Mouse (Mus musculus) MEL (cell line): ENCODE data around the gene Nprl3. TPM values are rescaled to one million over a fixed set of nuclear protein-coding genes. Genes with fewer than 3 reads are reported as not detected.
A peak's percentile ranks its signal among the peaks of the same experiment; 100 is the strongest.

Source experiments
- DNase-seq: peaks from one replicate; pipeline ENCODE4 v3.0.0; 2011; ENCODE audit warnings: low read depth, low spot score
- H3K27ac ChIP-seq: 2 replicates; pipeline ENCODE4 v1.5.1; 2012; ENCODE audit warnings: low read depth, mild to moderate bottlenecking, control low read depth, low read length, moderate library complexity; ENCODE audit not compliant: control insufficient read depth
- H3K27me3 ChIP-seq, 2 experiments: fragments of 150-350 bp in 1 of 2; sonication (generic) in 1 of 2; 2 replicates each; pipeline ENCODE4 v1.6.1; 2012; ENCODE audit warnings: low read length in 2 of 2, mild to moderate bottlenecking in 2 of 2, improper control_type of control experiment in 1 of 2, moderate library complexity in 1 of 2; ENCODE audit not compliant: insufficient read depth in 2 of 2, control insufficient read depth in 1 of 2
- H3K36me3 ChIP-seq, 2 experiments: 2 replicates each; pipeline ENCODE4 v1.6.1; 2012 to 2014; ENCODE audit warnings: low read length in 2 of 2, improper control_type of control experiment in 1 of 2, inconsistent platforms in 1 of 2, mild to moderate bottlenecking in 1 of 2; ENCODE audit not compliant: insufficient read depth in 2 of 2, control insufficient read depth in 1 of 2
- H3K4me1 ChIP-seq, 2 experiments: fragments of 150-350 bp in 1 of 2; sonication (generic) in 1 of 2; 2 replicates each; pipeline ENCODE4 v1.6.1; 2012; ENCODE audit warnings: low read length in 2 of 2, improper control_type of control experiment in 1 of 2, mild to moderate bottlenecking in 1 of 2; ENCODE audit not compliant: insufficient read depth in 2 of 2, control insufficient read depth in 1 of 2
- H3K4me3 ChIP-seq, 2 experiments: fragments of 150-350 bp in 1 of 2; sonication (generic) in 1 of 2; 2 replicates each; pipeline ENCODE4 v1.5.1; 2012; ENCODE audit warnings: low read depth in 2 of 2, low read length in 2 of 2, mild to moderate bottlenecking in 2 of 2, moderate library complexity in 2 of 2, control low read depth in 1 of 2, improper control_type of control experiment in 1 of 2; ENCODE audit not compliant: control insufficient read depth in 1 of 2, insufficient read depth in 1 of 2
- H3K79me2 ChIP-seq: 2 replicates; pipeline ENCODE4 v1.6.1; 2012; ENCODE audit warnings: mild to moderate bottlenecking, low read length, moderate library complexity; ENCODE audit not compliant: control insufficient read depth, poor library complexity, insufficient read depth
- H3K9ac ChIP-seq: 2 replicates; pipeline ENCODE4 v1.6.1; 2012; ENCODE audit warnings: low read depth, mild to moderate bottlenecking, control low read depth, low read length, moderate library complexity; ENCODE audit not compliant: control insufficient read depth, poor library complexity, severe bottlenecking
- H3K9me3 ChIP-seq: fragments of 150-350 bp; sonication (generic); replicated peaks from 2 replicates; pipeline ENCODE4 v1.6.1; 2012; ENCODE audit warnings: mild to moderate bottlenecking, low read length, improper control_type of control experiment, moderate library complexity; ENCODE audit not compliant: insufficient read depth
- BHLHE40 ChIP-seq: IDR thresholded peaks from 2 replicates; pipeline ENCODE4 v1.6.1; 2012; ENCODE audit warnings: low read depth, mild to moderate bottlenecking, inconsistent platforms, low read length, improper control_type of control experiment, borderline replicate concordance
- CHD1 ChIP-seq: IDR thresholded peaks from 2 replicates; pipeline ENCODE4 v1.6.1; 2012; ENCODE audit warnings: low read depth, mild to moderate bottlenecking, inconsistent platforms, low read length, improper control_type of control experiment
- CHD2 ChIP-seq: IDR thresholded peaks from 2 replicates; pipeline ENCODE4 v1.6.1; 2011; ENCODE audit warnings: low read length, improper control_type of control experiment
- CTCF ChIP-seq, 3 experiments: IDR thresholded peaks in 2 of 3; conservative IDR thresholded peaks in 1 of 3; 2 replicates each; pipeline ENCODE4 v1.5.1; 2011 to 2012; ENCODE audit warnings: low read length in 3 of 3, low read depth in 2 of 3, mild to moderate bottlenecking in 2 of 3, improper control_type of control experiment in 1 of 3, inconsistent platforms in 1 of 3, mixed read lengths in 1 of 3, moderate library complexity in 1 of 3; ENCODE audit not compliant: control insufficient read depth in 1 of 3, insufficient read depth in 1 of 3, poor library complexity in 1 of 3, severe bottlenecking in 1 of 3
- ELF1 ChIP-seq: IDR thresholded peaks from 2 replicates; pipeline ENCODE4 v1.6.1; 2014; ENCODE audit warnings: low read depth, mild to moderate bottlenecking, inconsistent platforms, low read length, improper control_type of control experiment, moderate library complexity
- EP300 ChIP-seq, 2 experiments: IDR thresholded peaks; 2 replicates each; pipeline ENCODE4 v1.6.1; 2011; ENCODE audit warnings: improper control_type of control experiment in 2 of 2, low read length in 2 of 2, low read depth in 1 of 2, mild to moderate bottlenecking in 1 of 2
- GABPA ChIP-seq: IDR thresholded peaks from 2 replicates; pipeline ENCODE4 v1.6.1; 2012; ENCODE audit warnings: low read depth, mild to moderate bottlenecking, inconsistent platforms, low read length, improper control_type of control experiment, moderate library complexity
- GATA1 ChIP-seq: IDR thresholded peaks from 2 replicates; pipeline ENCODE4 v1.6.1; 2011; ENCODE audit warnings: low read depth, low read length, improper control_type of control experiment
- HCFC1 ChIP-seq: IDR thresholded peaks from 2 replicates; pipeline ENCODE4 v1.6.1; 2012; ENCODE audit warnings: low read depth, mild to moderate bottlenecking, inconsistent platforms, low read length, improper control_type of control experiment, moderate library complexity
- JUND ChIP-seq: IDR thresholded peaks from 2 replicates; pipeline ENCODE4 v1.6.1; 2011; ENCODE audit warnings: low read depth, mild to moderate bottlenecking, improper control_type of control experiment, low read length
- MAX ChIP-seq: IDR thresholded peaks from 2 replicates; pipeline ENCODE4 v1.6.1; 2011; ENCODE audit warnings: low read length, improper control_type of control experiment
- MAZ ChIP-seq: IDR thresholded peaks from 2 replicates; pipeline ENCODE4 v1.6.1; 2012; ENCODE audit warnings: low read depth, mild to moderate bottlenecking, inconsistent platforms, low read length, improper control_type of control experiment
- MEF2A ChIP-seq: IDR thresholded peaks from 2 replicates; pipeline ENCODE4 v1.6.1; 2014; ENCODE audit warnings: low read depth, mild to moderate bottlenecking, inconsistent platforms, low read length, improper control_type of control experiment; ENCODE audit not compliant: poor library complexity, insufficient replicate concordance, severe bottlenecking; ENCODE audit errors: extremely low read depth
- MXI1 ChIP-seq: IDR thresholded peaks from 2 replicates; pipeline ENCODE4 v1.6.1; 2011; ENCODE audit warnings: mild to moderate bottlenecking, low read depth, low read length, improper control_type of control experiment
- MYC ChIP-seq: IDR thresholded peaks from 2 replicates; pipeline ENCODE4 v1.6.1; 2011; ENCODE audit warnings: low read depth, mild to moderate bottlenecking, low read length, improper control_type of control experiment, moderate library complexity
- NELFE ChIP-seq: IDR thresholded peaks from 2 replicates; pipeline ENCODE4 v1.6.1; 2011; ENCODE audit warnings: low read depth, low read length, improper control_type of control experiment
- NRF1 ChIP-seq: IDR thresholded peaks from 2 replicates; pipeline ENCODE4 v1.6.1; 2014; ENCODE audit warnings: low read depth, mild to moderate bottlenecking, inconsistent platforms, low read length, improper control_type of control experiment, moderate library complexity; ENCODE audit not compliant: poor library complexity, insufficient read depth, severe bottlenecking
- POLR2A ChIP-seq, 2 experiments: IDR thresholded peaks; 2 replicates each; pipeline ENCODE4 v1.6.1; 2011 to 2012; ENCODE audit warnings: low read length in 2 of 2, mild to moderate bottlenecking in 2 of 2, control low read depth in 1 of 2, improper control_type of control experiment in 1 of 2, low read depth in 1 of 2, moderate library complexity in 1 of 2; ENCODE audit not compliant: control insufficient read depth in 1 of 2, insufficient read depth in 1 of 2, poor library complexity in 1 of 2
- POLR2AphosphoS2 ChIP-seq: IDR thresholded peaks from 2 replicates; pipeline ENCODE4 v1.6.1; 2011; ENCODE audit warnings: low read length, improper control_type of control experiment
- RAD21 ChIP-seq: IDR thresholded peaks from 2 replicates; pipeline ENCODE4 v1.6.1; 2011; ENCODE audit warnings: mild to moderate bottlenecking, low read depth, low read length, improper control_type of control experiment
- RCOR1 ChIP-seq: IDR thresholded peaks from 2 replicates; pipeline ENCODE4 v1.6.1; 2012; ENCODE audit warnings: low read depth, mild to moderate bottlenecking, inconsistent platforms, low read length, improper control_type of control experiment
- SIN3A ChIP-seq: IDR thresholded peaks from 2 replicates; pipeline ENCODE4 v1.6.1; 2012; ENCODE audit warnings: low read length, improper control_type of control experiment, inconsistent platforms
- SMC3 ChIP-seq: IDR thresholded peaks from 2 replicates; pipeline ENCODE4 v1.6.1; 2011; ENCODE audit warnings: low read depth, low read length, improper control_type of control experiment
- TAL1 ChIP-seq: IDR thresholded peaks from 2 replicates; pipeline ENCODE4 v1.6.1; 2012; ENCODE audit warnings: mild to moderate bottlenecking, inconsistent platforms, low read length, moderate library complexity, mixed read lengths
- TBP ChIP-seq: IDR thresholded peaks from 2 replicates; pipeline ENCODE4 v1.8.0; 2011; ENCODE audit warnings: low read depth, low read length, improper control_type of control experiment
- UBTF ChIP-seq: IDR thresholded peaks from 2 replicates; pipeline ENCODE4 v1.6.1; 2012; ENCODE audit warnings: low read depth, mild to moderate bottlenecking, inconsistent platforms, low read length, improper control_type of control experiment, moderate library complexity, borderline replicate concordance; ENCODE audit not compliant: insufficient read depth
- USF1 ChIP-seq: IDR thresholded peaks from 2 replicates; pipeline ENCODE4 v1.6.1; 2014; ENCODE audit warnings: low read depth, mild to moderate bottlenecking, inconsistent platforms, low read length, improper control_type of control experiment, moderate library complexity
- ZKSCAN1 ChIP-seq: IDR thresholded peaks from 2 replicates; pipeline ENCODE4 v1.6.1; 2012; ENCODE audit warnings: low read depth, mild to moderate bottlenecking, inconsistent platforms, low read length, improper control_type of control experiment, moderate library complexity
- ZMIZ1 ChIP-seq: IDR thresholded peaks from 2 replicates; pipeline ENCODE4 v1.6.1; 2012; ENCODE audit warnings: low read depth, mild to moderate bottlenecking, inconsistent platforms, low read length, improper control_type of control experiment, moderate library complexity
- polyA plus RNA-seq, 2 experiments: library from polyadenylated mRNA; stranded (reverse) in 1 of 2; unstranded in 1 of 2; fragments of >175 nt in 1 of 2; fragments of >200 nt in 1 of 2; gene quantifications; 2 replicates each; pipeline versions ENCODE4 v1.2.1 to v1.2.4; 2012; ENCODE audit warnings: low replicate concordance in 2 of 2, low read depth in 1 of 2; ENCODE audit not compliant: insufficient read length in 2 of 2, insufficient read depth in 1 of 2, missing spikeins in 1 of 2
- total RNA-seq: library from RNA; depleted of rRNA; stranded (reverse); fragments of 300-350 nt; gene quantifications from 2 replicates; pipeline ENCODE4 v1.2.3, GENCODE M21; 2012

Nprl3 gene
- total and polyA plus RNA-seq, 3 experiments, result 14.1 to 18.4 TPM; not detected in 1

DNA sequence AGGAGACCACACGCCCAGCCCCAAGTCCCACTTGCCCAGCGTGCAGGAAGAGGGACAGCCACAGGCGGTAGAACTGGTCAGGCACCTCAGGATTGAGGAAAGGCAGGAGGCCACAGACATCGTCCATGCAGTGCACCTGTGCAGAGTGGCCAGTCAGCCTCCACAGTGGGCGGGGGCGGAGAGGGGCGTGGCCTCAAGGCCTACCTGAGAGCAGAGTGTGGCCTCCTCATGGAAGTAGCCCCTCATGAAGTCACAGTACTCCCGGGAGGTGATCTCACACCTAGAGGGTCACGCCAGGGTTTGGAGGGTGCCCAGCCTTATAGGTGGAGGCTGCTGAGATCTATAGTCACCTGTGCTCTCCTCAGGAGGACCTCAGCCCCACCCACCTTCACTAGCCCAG, 56.9 kb downstream of the Nprl3 start:
- H3K36me3 ChIP-seq, result peaks cover 0 to 3% of the 10 kb centered on the region in 2 experiments; a peak in 2 of 4 replicates
- no peaks in the 10 kb centered on the region for H3K27me3 ChIP-seq
- H3K4me1 ChIP-seq, result peaks cover 0 to 4% of the 10 kb centered on the region in 2 experiments; a peak in 3 of 4 replicates
- no peaks in the 10 kb centered on the region for H3K9me3 ChIP-seq
- no peak for DNase-seq
- H3K27ac ChIP-seq, result no peak overlapping the region
- no peak overlapping the region for H3K9ac ChIP-seq
- no peak overlapping the region for H3K4me3 ChIP-seq
- no peak for TF ChIP-seq POLR2A (IDR thresholded peaks at IDR 0.05; ENCODE audit: control insufficient read depth in 1 of 2, insufficient read depth in 1 of 2, low read depth in 1 of 2, low read length in 2 of 2, poor library complexity in 1 of 2)
- TF ChIP-seq JUND, result no peak
- TF ChIP-seq ELF1, result no peak
- TF ChIP-seq MEF2A, result no peak
- TF ChIP-seq TAL1, result no peak
- no peak for TF ChIP-seq TBP
- TF ChIP-seq BHLHE40, result no peak
- TF ChIP-seq UBTF, result no peak
- TF ChIP-seq MYC, result no peak
- no peak for TF ChIP-seq ZKSCAN1
- H3K79me2 ChIP-seq, result peaks cover 3% of the 10 kb centered on the region; the same call in 1 of the 2 replicates

DNA sequence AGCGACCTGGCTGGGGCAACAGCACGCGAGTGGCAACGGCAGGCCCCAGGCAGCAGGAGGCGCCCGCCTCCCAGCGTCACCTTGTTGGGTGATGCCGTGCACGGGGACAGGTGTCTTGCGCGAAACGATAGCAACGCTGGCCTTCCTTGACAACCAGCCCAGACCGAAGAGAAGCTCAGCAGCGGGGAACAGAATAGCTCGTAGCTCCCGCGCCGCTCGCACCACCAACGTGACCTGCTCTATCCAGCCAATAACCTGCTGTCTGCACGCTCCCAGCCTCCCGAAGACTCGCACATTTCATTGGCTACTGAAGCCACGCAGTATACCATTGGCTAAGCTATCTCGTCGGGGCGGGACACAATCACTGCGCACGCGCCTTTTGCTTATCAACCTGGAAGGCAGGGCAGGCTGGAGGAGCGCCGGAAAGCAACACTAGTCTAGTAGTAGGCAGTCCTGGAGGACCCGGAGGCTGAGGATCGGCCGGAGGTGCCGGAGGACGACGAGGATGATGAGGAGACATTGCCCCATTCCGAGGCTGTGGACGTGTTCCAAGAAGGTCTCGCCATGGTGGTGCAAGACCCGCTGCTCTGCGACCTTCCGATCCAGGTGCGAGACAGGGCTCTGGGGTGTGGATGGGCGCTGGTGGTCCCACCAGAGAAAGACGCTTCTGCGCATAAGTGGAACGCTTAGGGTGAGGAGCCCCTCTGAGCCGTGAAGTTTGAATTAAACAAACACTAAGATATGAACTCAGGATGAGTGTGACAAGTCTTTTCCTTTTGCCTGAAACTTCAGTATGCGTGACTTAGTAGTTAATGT, 62.2 kb downstream of the Nprl3 start, which contains the start of gene Snrnp25:
Snrnp25 (plus strand) TSS at position 358 of the 816 bp plus-strand sequence.
- DNase-seq, result peak; percentile 100
- H3K27ac ChIP-seq, result peak within 1 kb of the TSS; percentile 66
- peaks cover 7% of the 10 kb centered on the region for H3K79me2 ChIP-seq
- TF ChIP-seq NELFE (peak; percentile 90), EP300 (IDR thresholded peaks at IDR 0.05; ENCODE audit: low read depth in 1 of 2, low read length in 2 of 2) (no peak; a peak in 1 of 4 replicates), RCOR1 (no peak), BHLHE40 (peak; percentile 57; the same call in 1 of the 2 replicates), SMC3 (0 out of 2 replicates have a peak, but pooled peaks have one; percentile 20), MAX (peak; percentile 87), MXI1 (peak; percentile 90), RAD21 (no peak), JUND (no peak), UBTF (no peak), POLR2AphosphoS2 (peak; percentile 89), CHD1 (no peak), HCFC1 (peak; percentile 86), USF1 (peak; percentile 89), GATA1 (peak; percentile 85), MAZ (no peak), ELF1 (peak; percentile 67; the same call in 1 of the 2 replicates), CTCF (IDR thresholded peaks at IDR 0.05 in 2 of 3, conservative IDR thresholded peaks at IDR 0.05 in 1 of 3; ENCODE audit: control insufficient read depth in 1 of 3, insufficient read depth in 1 of 3, low read depth in 2 of 3, low read length in 3 of 3, poor library complexity in 1 of 3, severe bottlenecking in 1 of 3) (peak; percentile 28 to 54 (median 44); a peak in 4 of 6 replicates), CHD2 (peak; percentile 76), SIN3A (peak; percentile 82), GABPA (no peak), TBP (peak; percentile 83), ZMIZ1 (peak; percentile 96), NRF1 (peak; percentile 88)

More for the DNA sequence above, 62.2 kb downstream of the Nprl3 start, which contains the start of gene Snrnp25:
- H3K4me1 ChIP-seq, result peaks cover 3 to 22% of the 10 kb centered on the region in 2 experiments; a peak in 3 of 4 replicates
- peak within 1 kb of the TSS; percentile 77 for H3K9ac ChIP-seq
- peaks cover 0 to 10% of the 10 kb centered on the region in 2 experiments; a peak in 2 of 4 replicates for H3K36me3 ChIP-seq
- H3K27me3 ChIP-seq, result no peaks in the 10 kb centered on the region
- H3K9me3 ChIP-seq, result no peaks in the 10 kb centered on the region
- peak within 1 kb of the TSS; percentile 75 to 80 for H3K4me3 ChIP-seq
